Mouse (Mus musculus): ENCODE results near the gene Zfp791. TPM values are rescaled to one million over a fixed set of nuclear protein-coding genes. Genes with fewer than 3 reads are reported as not detected.

Gene Zfp791
- total and polyA plus RNA-seq, 3 experiments = 0.03 TPM; not detected in 2

DNA sequence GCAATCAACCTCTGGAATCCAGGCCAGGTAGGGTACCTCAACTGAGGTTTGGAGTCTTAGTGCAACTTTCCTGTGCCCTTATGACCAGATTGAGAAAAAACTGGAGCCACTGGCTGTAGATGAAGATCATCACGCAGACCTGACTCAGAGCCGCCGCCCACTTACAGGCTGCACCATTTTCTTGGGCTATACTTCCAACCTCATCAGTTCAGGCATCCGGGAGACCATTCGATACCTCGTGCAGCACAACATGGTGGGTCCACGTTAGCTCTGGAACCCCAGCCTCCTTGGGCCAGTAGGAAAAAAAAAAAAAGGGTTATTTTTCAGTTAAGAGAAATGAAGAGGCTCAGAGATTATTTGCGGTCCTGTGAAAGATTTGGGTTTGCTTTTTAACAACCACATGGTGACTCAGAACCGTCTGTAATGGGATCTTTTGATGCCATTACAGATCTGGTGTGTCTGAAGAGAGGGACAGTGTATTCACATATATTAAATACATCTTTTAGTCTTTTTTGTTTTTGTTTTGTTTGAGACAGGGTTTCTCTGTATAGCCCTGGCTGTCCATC is 50.4 kb downstream of the Zfp791 start:
- H3K79me2 ChIP-seq (ENCODE audit: control insufficient read depth, insufficient read depth, low read length, poor library complexity) = peaks cover 15% of the 10 kb centered on the region
- H3K4me1 ChIP-seq (ENCODE audit: control insufficient read depth in 1 of 2, insufficient read depth in 2 of 2, low read length in 2 of 2) = peaks cover 2 to 12% of the 10 kb centered on the region in 2 experiments; a peak in 3 of 4 replicates
- DNase-seq (ENCODE audit: low read depth, low spot score) = peak; percentile 64
- peaks cover under 1 to 8% of the 10 kb centered on the region in 2 experiments; a peak in 3 of 4 replicates for H3K36me3 ChIP-seq (ENCODE audit: control insufficient read depth in 1 of 2, insufficient read depth in 2 of 2, low read length in 2 of 2)
- no peaks in the 10 kb centered on the region for H3K27me3 ChIP-seq (ENCODE audit: control insufficient read depth in 1 of 2, insufficient read depth in 2 of 2, low read length in 2 of 2)
- TF ChIP-seq TCF12 (IDR thresholded peaks at IDR 0.05; ENCODE audit: low read depth, low read length) (no peak), MYC (IDR thresholded peaks at IDR 0.05; ENCODE audit: low read depth, low read length) (0 out of 2 replicates have a peak, but pooled peaks have one; percentile 18)
- H3K9me3 ChIP-seq (replicated peaks; ENCODE audit: insufficient read depth, low read length) = no peaks in the 10 kb centered on the region
- H3K9ac ChIP-seq (ENCODE audit: control insufficient read depth, low read depth, low read length, poor library complexity, severe bottlenecking) = peak overlapping the region; percentile 94
- H3K27ac ChIP-seq (ENCODE audit: control insufficient read depth, low read depth, low read length) = peak overlapping the region; percentile 87
- peak overlapping the region; percentile 86 to 90 for H3K4me3 ChIP-seq (ENCODE audit: control insufficient read depth in 1 of 2, insufficient read depth in 1 of 2, low read depth in 2 of 2, low read length in 2 of 2)

DNA sequence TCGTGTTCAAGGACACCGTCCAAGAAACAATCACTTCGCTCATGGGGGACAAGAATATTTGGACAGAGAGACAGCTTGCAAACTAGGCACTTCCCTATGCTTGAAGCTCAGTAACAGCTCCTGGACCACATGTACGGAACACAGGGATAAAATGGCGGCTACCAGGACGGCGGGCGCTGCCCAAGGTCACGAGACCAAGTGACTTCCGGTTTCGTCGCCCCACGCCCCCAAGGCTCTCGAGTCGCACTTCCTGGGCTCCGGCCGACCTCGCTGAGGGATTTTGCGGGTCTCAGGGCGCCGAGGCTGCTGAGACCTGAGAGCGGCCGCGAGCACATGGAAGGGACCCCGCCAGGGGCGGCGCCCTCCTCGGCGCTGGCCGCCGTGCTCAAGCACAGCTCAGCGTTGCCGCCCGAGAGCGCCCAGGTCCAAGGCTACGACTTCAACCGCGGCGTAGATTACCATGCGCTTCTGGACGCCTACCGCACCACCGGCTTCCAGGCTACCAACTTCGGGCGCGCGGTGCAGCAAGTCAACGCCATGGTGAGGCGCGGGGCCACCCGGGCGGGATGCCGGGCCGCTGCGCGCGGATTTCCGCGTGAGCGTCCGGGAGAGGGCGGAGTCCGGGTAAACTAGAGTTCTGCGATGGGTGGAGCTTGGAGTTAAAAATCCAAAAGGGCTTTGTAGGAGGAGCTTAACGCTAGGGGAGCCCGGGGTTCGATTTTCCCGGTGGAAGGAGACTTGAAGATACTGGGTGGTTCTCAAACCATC is 51.2 kb downstream of the Zfp791 start, which contains the start of gene Dhps:
Gene Dhps, plus strand, starts transcription at position 244 of the 768 bp plus-strand sequence.
- Histone ChIP-seq H3K4me1 (ENCODE audit: control insufficient read depth in 1 of 2, insufficient read depth in 2 of 2, low read length in 2 of 2) (peaks cover 2 to 12% of the 10 kb centered on the region in 2 experiments; a peak in 3 of 4 replicates), H3K36me3 (ENCODE audit: control insufficient read depth in 1 of 2, insufficient read depth in 2 of 2, low read length in 2 of 2) (peaks cover 0 to 8% of the 10 kb centered on the region in 2 experiments; a peak in 3 of 4 replicates), H3K9me3 (replicated peaks; ENCODE audit: insufficient read depth, low read length) (no peaks in the 10 kb centered on the region), H3K27ac (ENCODE audit: control insufficient read depth, low read depth, low read length) (peak within 1 kb of the TSS; percentile 87), H3K4me3 (ENCODE audit: control insufficient read depth in 1 of 2, insufficient read depth in 1 of 2, low read depth in 2 of 2, low read length in 2 of 2) (peak within 1 kb of the TSS; percentile 86 to 90), H3K9ac (ENCODE audit: control insufficient read depth, low read depth, low read length, poor library complexity, severe bottlenecking) (peak within 1 kb of the TSS; percentile 94), H3K27me3 (ENCODE audit: control insufficient read depth in 1 of 2, insufficient read depth in 2 of 2, low read length in 2 of 2) (no peaks in the 10 kb centered on the region), H3K79me2 (ENCODE audit: control insufficient read depth, insufficient read depth, low read length, poor library complexity) (peaks cover 15% of the 10 kb centered on the region)
- DNase-seq (ENCODE audit: low read depth, low spot score) = peak; percentile 95
- TF ChIP-seq MAFK (IDR thresholded peaks at IDR 0.05; ENCODE audit: borderline replicate concordance, low read depth, low read length) (no peak), CHD1 (IDR thresholded peaks at IDR 0.05; ENCODE audit: low read depth, low read length) (0 out of 2 replicates have a peak, but pooled peaks have one; percentile 3), CHD2 (IDR thresholded peaks at IDR 0.05; ENCODE audit: low read length) (no peak), MXI1 (IDR thresholded peaks at IDR 0.05; ENCODE audit: low read depth, low read length) (peak; percentile 77; the same call in 1 of the 2 replicates), ZC3H11A (IDR thresholded peaks at IDR 0.05; ENCODE audit: low read depth, low read length) (no peak), ETS1 (IDR thresholded peaks at IDR 0.05; ENCODE audit: low read depth, low read length) (peak; percentile 37; the same call in 1 of the 2 replicates), TCF12 (IDR thresholded peaks at IDR 0.05; ENCODE audit: low read depth, low read length) (no peak), SMC3 (IDR thresholded peaks at IDR 0.05; ENCODE audit: low read depth, low read length) (no peak), USF2 (IDR thresholded peaks at IDR 0.05; ENCODE audit: borderline replicate concordance in 1 of 2, insufficient read depth in 1 of 2, low read depth in 1 of 2, low read length in 2 of 2) (peak; percentile 40 to 77; a peak in 2 of 4 replicates), MYB (IDR thresholded peaks at IDR 0.05; ENCODE audit: low read depth, low read length) (no peak), MAX (IDR thresholded peaks at IDR 0.05; ENCODE audit: low read length) (peak; percentile 94), MEF2A (IDR thresholded peaks at IDR 0.05; ENCODE audit: extremely low read depth, insufficient replicate concordance, low read depth, low read length, poor library complexity, severe bottlenecking) (no peak), KAT2A (conservative IDR thresholded peaks at IDR 0.05; ENCODE audit: low read depth, low read length) (peak; percentile 55; the same call in 1 of the 2 replicates), RAD21 (IDR thresholded peaks at IDR 0.05; ENCODE audit: low read depth, low read length) (no peak), GATA1 (IDR thresholded peaks at IDR 0.05; ENCODE audit: low read depth, low read length) (no peak), USF1 (IDR thresholded peaks at IDR 0.05; ENCODE audit: low read depth, low read length) (peak; percentile 96), TBP (IDR thresholded peaks at IDR 0.05; ENCODE audit: low read depth, low read length) (peak; percentile 81), NELFE (IDR thresholded peaks at IDR 0.05; ENCODE audit: low read depth, low read length) (peak; percentile 85), ZMIZ1 (IDR thresholded peaks at IDR 0.05; ENCODE audit: low read depth, low read length) (peak; percentile 80), E2F4 (IDR thresholded peaks at IDR 0.05; ENCODE audit: borderline replicate concordance, low read depth, low read length) (0 out of 2 replicates have a peak, but pooled peaks have one; percentile 16), CTCF (IDR thresholded peaks at IDR 0.05 in 2 of 3, conservative IDR thresholded peaks at IDR 0.05 in 1 of 3; ENCODE audit: control insufficient read depth in 1 of 3, insufficient read depth in 1 of 3, low read depth in 2 of 3, low read length in 3 of 3, poor library complexity in 1 of 3, severe bottlenecking in 1 of 3) (no peak), POLR2AphosphoS5 (IDR thresholded peaks at IDR 0.05; ENCODE audit: borderline replicate concordance, low read depth, low read length) (no peak), MYC (IDR thresholded peaks at IDR 0.05; ENCODE audit: low read depth, low read length) (peak; percentile 98), ZKSCAN1 (IDR thresholded peaks at IDR 0.05; ENCODE audit: low read depth, low read length) (no peak), HCFC1 (IDR thresholded peaks at IDR 0.05; ENCODE audit: low read depth, low read length) (peak; percentile 88), RCOR1 (IDR thresholded peaks at IDR 0.05; ENCODE audit: low read depth, low read length) (no peak), TAL1 (IDR thresholded peaks at IDR 0.05; ENCODE audit: low read length) (no peak), BHLHE40 (IDR thresholded peaks at IDR 0.05; ENCODE audit: borderline replicate concordance, low read depth, low read length) (peak; percentile 94)

Measured in MEL (cell line).